Mouse (Mus musculus): ENCODE results near the gene Ptprr. TPM values are rescaled to one million over a fixed set of nuclear protein-coding genes. Genes with fewer than 3 reads are reported as not detected.
A peak's percentile ranks its signal among the peaks of the same experiment; 100 is the strongest.

Gene Ptprr
- polyA plus RNA-seq (2012; ENCODE audit: insufficient read depth, insufficient read length, missing spikeins): 1.2 TPM in 2 replicates

DNA sequence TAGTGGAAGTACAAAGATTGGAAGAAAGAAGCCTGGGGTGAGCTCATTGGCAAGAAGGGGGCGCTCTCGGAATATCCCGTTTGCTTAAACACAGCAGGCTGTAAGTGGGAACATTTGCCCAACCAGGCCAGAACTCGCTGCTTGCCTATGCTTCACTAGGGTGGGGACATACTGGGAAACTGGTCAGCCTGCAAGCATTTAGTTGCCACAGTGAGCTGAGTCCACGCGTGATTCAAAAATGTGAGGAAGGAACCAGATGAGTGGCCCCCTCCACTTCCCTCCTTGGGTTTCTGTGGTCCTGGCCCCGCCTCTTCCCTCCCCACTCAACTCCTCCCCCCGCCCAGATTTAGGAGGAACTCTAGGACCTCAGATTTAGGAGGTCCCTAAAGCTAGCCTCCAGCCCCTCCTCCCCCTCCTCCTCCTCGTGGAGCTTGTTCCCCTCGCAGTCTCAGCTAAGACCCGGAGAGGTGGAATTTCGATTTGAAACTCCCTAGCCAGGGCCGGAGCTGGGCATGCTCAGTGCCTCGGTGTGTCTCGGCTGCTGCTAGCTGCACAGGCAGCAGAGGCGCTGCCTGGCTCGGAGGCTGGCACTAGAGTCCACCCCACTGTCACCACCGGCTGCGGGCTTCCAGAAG, at the start of gene Ptprr:
Ptprr (plus strand) TSS at position 369 of the 635 bp plus-strand sequence.
- Histone ChIP-seq H3K27ac (replicated peaks; ENCODE audit: low read depth, low read length) (no peak within 1 kb of the TSS), H3K4me3 (ENCODE audit: insufficient read depth, low read depth, low read length) (peak within 1 kb of the TSS; percentile 31), H3K4me1 (ENCODE audit: control insufficient read depth, insufficient read depth, insufficient read length, low read length) (no peaks in the 10 kb centered on the region)

DNA sequence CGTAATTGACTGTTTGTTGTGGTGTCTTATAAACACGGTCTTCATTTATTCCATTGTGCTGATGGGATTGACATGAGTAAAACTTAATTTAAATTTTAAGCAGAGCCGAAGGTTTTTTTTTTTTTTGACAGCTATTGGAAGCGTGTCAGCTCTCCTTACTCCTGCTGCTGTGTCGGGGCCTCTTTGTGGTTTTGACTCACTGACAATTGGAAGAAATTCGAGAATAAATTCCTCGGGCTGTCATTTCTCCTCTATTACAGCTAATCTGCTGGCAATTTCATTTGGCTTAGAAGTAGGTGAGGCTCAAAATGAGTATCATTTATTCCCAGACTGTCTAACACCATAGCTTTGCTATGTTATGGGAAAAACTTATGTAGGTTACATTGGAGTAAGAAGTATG, 41.7 kb upstream of the Ptprr start:
- H3K4me3 ChIP-seq (ENCODE audit: insufficient read depth, low read depth, low read length): no peak overlapping the region
- no peak overlapping the region for H3K27ac ChIP-seq (replicated peaks; ENCODE audit: low read depth, low read length)
- no peaks in the 10 kb centered on the region for H3K4me1 ChIP-seq (ENCODE audit: control insufficient read depth, insufficient read depth, insufficient read length, low read length)

DNA sequence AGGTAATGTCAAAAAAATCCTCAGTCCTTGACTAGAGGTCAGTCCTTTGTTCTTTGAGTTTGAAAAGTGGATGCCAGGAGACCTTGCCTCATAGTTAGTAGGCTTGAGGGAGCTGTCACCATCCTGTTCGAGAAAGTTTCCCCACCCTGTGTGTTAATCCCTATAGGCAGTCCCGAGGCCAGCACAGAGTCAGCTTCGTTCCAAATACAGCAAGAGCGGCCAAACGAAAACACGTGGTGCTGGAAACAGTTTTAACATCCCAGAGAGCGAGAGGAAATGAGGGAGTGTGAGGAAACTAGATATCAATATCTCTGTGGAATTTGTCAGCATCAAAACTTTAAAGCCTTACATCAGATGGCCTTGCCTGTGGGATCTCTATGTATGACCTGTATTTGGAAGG, 39.0 kb upstream of the Ptprr start:
- Histone ChIP-seq H3K27ac (replicated peaks; ENCODE audit: low read depth, low read length) (no peak overlapping the region), H3K4me3 (ENCODE audit: insufficient read depth, low read depth, low read length) (no peak overlapping the region), H3K4me1 (ENCODE audit: control insufficient read depth, insufficient read depth, insufficient read length, low read length) (no peaks in the 10 kb centered on the region)

DNA sequence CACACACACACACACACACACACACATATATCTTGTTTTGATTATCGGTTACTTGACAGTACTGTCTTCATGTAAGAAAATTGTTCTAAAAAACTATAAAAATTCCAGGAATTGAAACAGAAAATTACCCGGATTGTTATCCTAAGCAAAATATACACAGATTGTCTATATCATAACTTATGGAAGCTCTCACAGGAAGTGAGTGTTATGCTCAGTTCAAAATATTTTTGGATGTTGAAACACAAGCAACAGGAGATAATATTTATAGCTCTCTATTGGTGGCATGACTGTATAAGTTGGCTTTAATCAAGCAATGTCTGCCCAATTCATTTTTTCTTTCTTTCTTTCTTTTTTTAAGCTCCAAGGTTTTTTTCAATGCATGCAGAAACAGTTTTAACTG, 38.0 kb upstream of the Ptprr start:
- no peak overlapping the region for H3K4me3 ChIP-seq (ENCODE audit: insufficient read depth, low read depth, low read length)
- no peaks in the 10 kb centered on the region for H3K4me1 ChIP-seq (ENCODE audit: control insufficient read depth, insufficient read depth, insufficient read length, low read length)
- H3K27ac ChIP-seq (replicated peaks; ENCODE audit: low read depth, low read length): no peak overlapping the region

DNA sequence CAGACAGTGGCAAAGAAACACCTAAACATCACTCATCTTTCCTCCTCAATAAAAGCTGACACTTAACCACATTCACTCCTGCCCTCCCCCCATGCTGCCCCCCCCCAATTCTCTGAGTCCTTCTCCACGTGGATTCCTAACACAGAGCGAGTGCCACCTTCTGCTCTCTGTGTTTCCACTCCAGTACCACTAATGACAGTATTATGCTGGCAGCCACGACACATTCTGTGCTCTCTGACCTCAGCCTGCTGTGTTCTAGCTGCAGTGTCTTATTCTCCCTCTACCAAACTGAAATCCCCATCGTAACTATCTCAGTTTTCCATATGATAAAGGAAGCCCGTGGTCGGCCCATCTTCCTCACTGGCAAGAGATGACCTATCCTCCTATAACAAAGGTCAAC, 33.7 kb upstream of the Ptprr start:
- Histone ChIP-seq H3K4me1 (ENCODE audit: control insufficient read depth, insufficient read depth, insufficient read length, low read length) (no peaks in the 10 kb centered on the region), H3K4me3 (ENCODE audit: insufficient read depth, low read depth, low read length) (no peak overlapping the region), H3K27ac (replicated peaks; ENCODE audit: low read depth, low read length) (no peak overlapping the region)

DNA sequence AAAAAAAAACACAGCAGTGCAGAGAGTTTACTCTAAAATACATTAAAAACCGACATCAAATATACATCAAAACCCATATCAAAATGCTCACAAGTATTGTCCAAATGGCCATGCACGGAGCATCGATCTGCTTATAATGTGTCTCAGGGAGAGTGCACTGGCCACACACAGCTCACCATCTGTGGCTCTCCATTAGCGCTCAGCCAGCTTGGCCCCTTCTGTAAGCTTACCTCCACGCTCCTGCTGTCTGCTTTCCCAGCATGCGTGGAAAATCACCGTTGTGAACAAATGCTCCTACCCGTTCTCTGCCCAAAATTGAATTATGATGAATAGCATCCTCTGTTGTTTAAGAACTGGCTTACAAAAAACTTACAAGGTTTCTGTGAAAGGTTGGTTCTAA, 16.2 kb upstream of the Ptprr start:
- Histone ChIP-seq H3K4me3 (ENCODE audit: insufficient read depth, low read depth, low read length) (no peak overlapping the region), H3K4me1 (ENCODE audit: control insufficient read depth, insufficient read depth, insufficient read length, low read length) (no peaks in the 10 kb centered on the region), H3K27ac (replicated peaks; ENCODE audit: low read depth, low read length) (no peak overlapping the region)

DNA sequence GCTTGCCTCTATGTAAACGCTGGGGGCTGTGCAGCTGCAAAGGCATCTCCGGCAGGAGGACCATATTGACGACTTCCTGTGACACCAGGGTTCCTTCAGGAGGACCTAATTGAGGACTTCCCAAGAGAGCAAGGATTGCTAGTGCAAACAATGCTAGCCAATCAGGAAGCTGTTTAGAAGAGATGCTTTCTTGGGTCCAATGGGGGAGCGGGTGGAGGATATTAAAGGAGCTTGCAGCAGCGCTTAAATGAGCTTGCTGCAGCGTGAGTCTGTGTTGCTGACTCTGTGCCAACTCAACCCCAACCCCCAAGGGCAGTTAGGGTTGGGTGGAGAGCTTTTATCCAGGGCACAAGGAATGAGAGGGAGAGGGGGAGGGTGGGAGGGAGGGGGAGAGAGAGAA, 11.3 kb upstream of the Ptprr start:
- Histone ChIP-seq H3K4me1 (ENCODE audit: control insufficient read depth, insufficient read depth, insufficient read length, low read length) (no peaks in the 10 kb centered on the region), H3K27ac (replicated peaks; ENCODE audit: low read depth, low read length) (no peak overlapping the region), H3K4me3 (ENCODE audit: insufficient read depth, low read depth, low read length) (no peak overlapping the region)

DNA sequence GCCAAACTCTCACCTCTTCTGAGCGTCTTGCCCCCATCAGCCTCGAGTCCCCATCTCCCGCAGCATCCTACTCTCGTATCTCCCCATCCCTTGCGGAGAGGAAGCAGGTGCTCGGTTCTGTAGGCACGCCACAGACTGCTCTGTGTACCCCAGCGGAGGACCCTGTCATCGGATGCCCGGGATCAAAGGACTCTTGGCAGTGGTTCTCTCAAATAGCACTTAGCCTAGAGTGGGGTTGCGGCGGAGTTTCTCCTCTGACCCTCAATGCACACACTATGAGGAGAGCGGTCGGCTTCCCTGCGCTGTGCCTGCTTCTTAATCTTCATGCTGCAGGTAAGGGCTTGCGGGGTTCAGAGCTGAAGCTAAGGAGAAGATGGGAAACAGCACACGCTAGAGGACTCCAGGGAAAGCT, 473 bp downstream of the Ptprr start:
- Histone ChIP-seq H3K4me1 (ENCODE audit: control insufficient read depth, insufficient read depth, insufficient read length, low read length) (no peaks in the 10 kb centered on the region), H3K4me3 (ENCODE audit: insufficient read depth, low read depth, low read length) (peak overlapping the region; percentile 31), H3K27ac (replicated peaks; ENCODE audit: low read depth, low read length) (no peak overlapping the region)

DNA sequence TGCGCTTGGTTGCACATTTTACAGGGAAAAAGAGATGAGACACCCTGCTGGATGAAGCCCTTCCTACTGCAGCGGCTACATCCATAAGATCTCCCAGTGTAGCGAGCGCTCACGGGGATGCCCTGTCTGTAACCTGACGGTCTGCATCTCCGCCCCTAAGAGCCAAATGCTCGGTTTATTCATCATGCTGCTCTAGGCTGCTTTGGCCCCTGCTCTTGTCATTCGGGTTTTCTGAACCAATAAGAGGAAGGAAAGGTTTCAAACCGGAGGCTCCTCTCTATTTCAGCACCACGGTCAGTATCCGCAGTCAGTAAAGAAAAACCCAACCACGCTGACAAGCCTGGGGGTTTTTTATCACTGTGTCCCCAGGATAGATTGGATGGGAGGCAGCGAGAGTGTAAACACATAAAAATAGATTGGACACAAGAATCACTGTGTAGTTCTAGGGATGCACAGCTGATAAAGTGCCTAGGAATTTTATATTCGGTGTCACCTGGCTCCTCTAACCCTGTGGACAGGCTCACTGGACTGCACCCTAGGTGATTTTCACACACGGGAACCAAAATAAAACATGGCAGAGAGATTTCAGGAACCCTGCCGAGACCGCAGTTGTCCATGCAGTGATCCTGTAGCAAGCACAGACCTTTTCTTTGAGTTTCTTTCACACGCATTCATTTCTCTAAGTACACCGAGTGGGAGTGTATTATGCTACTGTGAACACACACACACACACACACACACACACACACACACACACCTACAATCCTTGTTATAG, 1.3 kb downstream of the Ptprr start:
- H3K4me3 ChIP-seq (ENCODE audit: insufficient read depth, low read depth, low read length): no peak overlapping the region
- H3K4me1 ChIP-seq (ENCODE audit: control insufficient read depth, insufficient read depth, insufficient read length, low read length): no peaks in the 10 kb centered on the region
- no peak overlapping the region for H3K27ac ChIP-seq (replicated peaks; ENCODE audit: low read depth, low read length)

DNA sequence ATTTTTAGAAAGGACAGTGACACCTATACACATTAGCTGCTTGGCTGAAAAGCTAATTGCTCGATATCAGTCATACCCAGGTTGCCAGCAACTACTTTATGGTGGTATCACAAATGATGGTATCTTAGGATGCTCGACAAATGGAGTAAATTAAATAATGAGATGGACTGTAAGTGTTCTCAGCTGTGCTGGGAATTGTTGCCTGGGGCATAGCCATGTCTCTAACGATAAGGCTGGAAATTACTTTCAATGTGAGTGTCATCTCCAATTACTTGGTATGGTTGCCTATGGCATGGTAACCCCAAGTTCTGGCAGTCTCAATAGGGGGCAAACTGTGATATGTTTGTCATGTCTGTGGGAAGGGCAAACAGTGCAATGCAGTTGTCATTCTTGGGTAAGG, 3.1 kb downstream of the Ptprr start:
- no peak overlapping the region for H3K4me3 ChIP-seq (ENCODE audit: insufficient read depth, low read depth, low read length)
- H3K27ac ChIP-seq (replicated peaks; ENCODE audit: low read depth, low read length): no peak overlapping the region
- H3K4me1 ChIP-seq (ENCODE audit: control insufficient read depth, insufficient read depth, insufficient read length, low read length): no peaks in the 10 kb centered on the region

DNA sequence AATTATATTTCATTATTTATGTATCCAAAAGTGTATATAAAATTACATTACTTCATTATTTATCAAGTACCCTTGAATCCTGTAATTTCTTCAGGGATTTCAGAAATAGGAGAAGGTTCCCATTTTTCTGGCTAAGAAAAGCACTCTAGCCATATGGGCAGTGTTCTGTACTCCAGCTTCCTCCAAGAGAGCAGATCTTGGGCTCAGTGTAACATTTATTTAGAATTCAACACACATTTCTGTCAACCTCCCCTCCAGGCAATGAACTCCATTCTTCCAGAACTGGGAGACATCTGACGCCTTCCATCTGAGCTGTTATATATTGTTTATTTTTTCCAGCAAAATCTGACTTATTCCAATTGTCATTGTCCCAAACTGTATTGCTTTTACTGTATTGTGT, 20.1 kb downstream of the Ptprr start:
- H3K27ac ChIP-seq (replicated peaks; ENCODE audit: low read depth, low read length): no peak overlapping the region
- no peak overlapping the region for H3K4me3 ChIP-seq (ENCODE audit: insufficient read depth, low read depth, low read length)
- H3K4me1 ChIP-seq (ENCODE audit: control insufficient read depth, insufficient read depth, insufficient read length, low read length): no peaks in the 10 kb centered on the region

DNA sequence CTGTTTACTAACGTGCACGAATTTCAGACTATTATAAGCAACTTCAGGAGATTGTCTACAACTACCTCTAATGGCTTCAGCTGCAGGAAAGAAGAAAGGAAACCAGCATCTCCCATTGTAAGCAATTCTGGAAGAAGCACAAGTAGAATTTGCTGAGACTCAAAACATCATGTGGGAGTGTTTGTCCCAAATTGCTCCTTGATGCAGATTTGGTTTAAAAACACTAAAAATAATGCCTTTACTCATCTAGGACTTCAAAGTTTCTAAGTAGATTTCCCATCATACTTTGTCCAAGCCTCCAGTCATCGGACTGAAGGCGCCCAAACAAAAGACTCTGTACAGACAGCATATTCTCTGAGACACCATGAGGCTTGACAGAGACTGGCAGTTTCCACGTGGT, 57.9 kb downstream of the Ptprr start:
- Histone ChIP-seq H3K4me3 (ENCODE audit: insufficient read depth, low read depth, low read length) (no peak overlapping the region), H3K27ac (replicated peaks; ENCODE audit: low read depth, low read length) (no peak overlapping the region), H3K4me1 (ENCODE audit: control insufficient read depth, insufficient read depth, insufficient read length, low read length) (no peaks in the 10 kb centered on the region)

DNA sequence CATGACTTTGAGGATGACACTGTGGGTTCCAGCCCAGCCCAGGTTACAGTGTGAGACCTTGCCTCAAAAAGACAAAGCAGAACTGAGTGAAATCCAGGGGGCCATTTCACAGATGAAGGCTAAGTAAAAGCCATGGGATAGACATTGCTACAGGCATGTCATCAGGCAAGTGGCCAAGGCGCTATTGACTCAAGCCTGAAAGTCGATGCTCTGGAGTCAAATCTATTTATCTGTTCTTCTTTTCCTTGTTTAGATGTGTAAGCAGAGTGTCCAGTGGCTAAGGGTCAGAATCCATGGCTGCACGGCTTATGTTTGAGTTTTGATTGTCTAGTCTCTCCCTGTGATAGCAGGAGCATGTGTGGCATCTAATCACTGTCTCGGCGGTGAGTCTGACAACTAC, 60.6 kb downstream of the Ptprr start:
- H3K27ac ChIP-seq (replicated peaks; ENCODE audit: low read depth, low read length): no peak overlapping the region
- H3K4me1 ChIP-seq (ENCODE audit: control insufficient read depth, insufficient read depth, insufficient read length, low read length): no peaks in the 10 kb centered on the region
- no peak overlapping the region for H3K4me3 ChIP-seq (ENCODE audit: insufficient read depth, low read depth, low read length)

DNA sequence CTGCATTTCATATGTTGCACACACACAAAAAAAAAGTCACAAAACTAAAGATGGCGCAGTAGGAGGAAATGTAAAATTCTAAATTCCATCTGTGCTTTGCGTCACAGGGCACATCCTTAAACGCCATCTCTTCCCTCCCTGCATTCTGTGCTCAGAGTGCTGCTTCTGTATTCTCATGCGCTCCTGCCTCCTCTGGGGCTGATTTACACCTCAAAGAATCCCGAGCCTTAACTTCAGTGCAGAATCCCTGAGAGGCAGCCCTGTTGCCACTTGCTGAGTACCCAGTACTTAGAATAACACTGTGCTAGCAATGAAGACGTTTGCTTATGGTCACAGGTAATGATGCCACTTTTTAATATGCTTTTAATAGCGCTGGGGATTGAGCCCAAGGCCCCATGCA, 61.4 kb downstream of the Ptprr start:
- no peaks in the 10 kb centered on the region for H3K4me1 ChIP-seq (ENCODE audit: control insufficient read depth, insufficient read depth, insufficient read length, low read length)
- no peak overlapping the region for H3K27ac ChIP-seq (replicated peaks; ENCODE audit: low read depth, low read length)
- H3K4me3 ChIP-seq (ENCODE audit: insufficient read depth, low read depth, low read length): no peak overlapping the region

DNA sequence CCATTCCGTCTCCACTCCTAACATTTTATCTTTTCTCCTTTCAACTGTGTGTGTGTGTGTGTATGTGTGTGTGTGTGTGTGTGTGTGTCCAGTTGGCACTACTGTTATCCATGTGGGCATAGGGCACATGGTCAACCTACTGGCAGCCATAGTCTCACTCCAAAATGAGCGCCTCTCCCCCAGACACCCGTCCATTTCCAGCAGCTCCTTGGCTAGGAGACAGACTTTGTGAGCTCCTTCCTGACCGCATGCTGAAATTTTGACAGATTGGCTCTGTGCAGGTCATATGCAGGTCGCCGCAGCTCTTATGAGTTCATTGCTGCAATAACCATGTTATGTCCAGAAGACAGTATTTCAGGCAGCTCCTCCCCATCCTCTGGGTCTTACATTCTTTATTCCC, 62.8 kb downstream of the Ptprr start:
- Histone ChIP-seq H3K27ac (replicated peaks; ENCODE audit: low read depth, low read length) (no peak overlapping the region), H3K4me3 (ENCODE audit: insufficient read depth, low read depth, low read length) (no peak overlapping the region), H3K4me1 (ENCODE audit: control insufficient read depth, insufficient read depth, insufficient read length, low read length) (no peaks in the 10 kb centered on the region)

DNA sequence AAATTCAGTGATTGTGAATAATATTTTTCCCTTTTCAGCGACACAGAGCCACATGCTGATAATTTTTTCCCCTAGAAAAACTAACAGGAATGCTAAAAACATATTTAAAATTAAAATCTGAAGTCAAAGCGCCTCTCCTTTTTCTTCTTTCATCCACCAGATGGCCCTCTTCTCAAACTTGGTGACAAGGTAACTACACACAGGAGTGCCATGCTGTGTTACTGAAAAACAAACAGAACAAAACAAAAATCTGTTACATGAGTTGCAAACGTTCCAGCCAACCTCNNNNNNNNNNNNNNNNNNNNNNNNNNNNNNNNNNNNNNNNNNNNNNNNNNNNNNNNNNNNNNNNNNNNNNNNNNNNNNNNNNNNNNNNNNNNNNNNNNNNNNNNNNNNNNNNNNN, 66.0 kb downstream of the Ptprr start:
- Histone ChIP-seq H3K4me3 (ENCODE audit: insufficient read depth, low read depth, low read length) (no peak overlapping the region), H3K27ac (replicated peaks; ENCODE audit: low read depth, low read length) (no peak overlapping the region), H3K4me1 (ENCODE audit: control insufficient read depth, insufficient read depth, insufficient read length, low read length) (no peaks in the 10 kb centered on the region)

All from brown adipose tissue, adult 24 weeks (tissue).